Mouse (Mus musculus): ENCODE results near the gene Prg2.

DNA sequence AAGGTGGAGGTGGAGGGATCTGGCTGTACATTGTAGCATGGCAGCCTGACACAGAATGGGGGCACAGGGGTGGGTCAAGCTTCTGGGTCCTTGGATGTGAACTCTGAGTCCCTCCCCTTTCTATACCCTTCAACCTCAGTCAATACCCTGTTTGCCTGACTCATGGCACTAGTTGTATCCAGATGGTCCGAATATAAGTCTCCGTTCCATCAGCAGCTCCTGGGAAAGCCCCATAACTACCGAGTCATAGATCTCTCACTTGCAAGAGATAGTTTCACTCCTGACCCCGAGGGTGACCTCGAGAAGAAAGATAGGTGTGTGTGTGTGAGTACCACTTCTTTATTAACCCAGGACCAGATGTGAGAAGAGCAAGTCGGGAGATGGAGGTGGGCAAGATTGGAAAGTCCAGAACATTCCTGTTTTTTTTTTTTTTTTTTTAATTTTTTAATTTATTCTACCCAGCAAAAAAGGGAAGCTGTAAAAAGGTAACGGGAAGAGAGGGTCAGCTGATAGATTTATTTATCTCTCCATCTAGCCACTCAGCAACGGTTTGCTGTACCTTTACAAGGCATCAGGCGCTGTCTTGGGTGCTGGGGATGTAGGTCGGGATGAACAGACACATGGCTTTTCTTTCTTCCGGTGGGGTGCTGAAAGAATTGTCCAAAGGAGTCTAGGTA, 21.5 kb upstream of the Prg2 start:
- TF ChIP-seq CTCF (IDR thresholded peaks at IDR 0.05; ENCODE audit: low read depth, low read length) (no peak), POLR2A (IDR thresholded peaks at IDR 0.05; ENCODE audit: borderline replicate concordance, low read depth, low read length) (no peak)

All from bone marrow macrophage, adult 2 months (primary cell).